Mouse (Mus musculus) lung, adult 2 months (tissue): ENCODE results near the gene Mef2d. TPM values are rescaled to one million over a fixed set of nuclear protein-coding genes. Genes with fewer than 3 reads are reported as not detected.
A peak's percentile ranks its signal among the peaks of the same experiment; 100 is the strongest.

Experiments
- DNase-seq: peaks from one replicate; pipeline ENCODE4 v3.0.0; 2022
- H3K4me1 ChIP-seq: fragments of 200-500 bp; 2 replicates; pipeline ENCODE4 v1.6.1; 2011; ENCODE audit warnings: low read length; ENCODE audit not compliant: control insufficient read depth, insufficient read depth
- H3K4me3 ChIP-seq: fragments of 200-500 bp; replicated peaks from 2 replicates; pipeline ENCODE3; 2011; ENCODE audit warnings: low read depth, mild to moderate bottlenecking, control low read depth, low read length; ENCODE audit errors: extremely low read depth
- CTCF ChIP-seq: fragments of 200-500 bp; IDR thresholded peaks from 2 replicates; pipeline ENCODE4 v1.5.1; 2011; ENCODE audit warnings: mild to moderate bottlenecking, low read length, control low read depth; ENCODE audit not compliant: insufficient read depth
- POLR2A ChIP-seq: fragments of 200-500 bp; IDR thresholded peaks from 2 replicates; pipeline ENCODE4 v1.6.1; 2011; ENCODE audit warnings: low read depth, mild to moderate bottlenecking, control low read depth, low read length, borderline replicate concordance; ENCODE audit errors: extremely low read depth
- WGBS: fragments of 180-500 bp; shearing (Covaris S2); methylation state at CpG from one replicate; pipeline ENCODE4 v1.1.7; 2018; 5-methylcytosine and 5-hydroxymethylcytosine counted together
- polyA plus RNA-seq: library from polyadenylated mRNA; depleted of rRNA; stranded (reverse); fragments of >200 nt; gene quantifications from 2 replicates; pipeline ENCODE4 v1.2.3, GENCODE M21; 2012

Mef2d gene
- polyA plus RNA-seq, 1 experiment = 87.0 TPM

GRCm38 (mm10) chr3:88158991-88159390, 16.8 kb downstream of the Mef2d start:
- TF ChIP-seq CTCF = no peak
- DNase-seq = no peak
- H3K4me1 ChIP-seq = no peaks in the 10 kb centered on the region; the same call in 1 of the 2 replicates
- H3K4me3 ChIP-seq = no peak overlapping the region
- WGBS = 82% methylated on average over 6 of the region's 6 CpGs

- DNase-seq = no peak
- Histone ChIP-seq H3K4me1 (no peaks in the 10 kb centered on the region), H3K4me3 (no peak overlapping the region)
- 70% methylated on average over 6 of the region's 6 CpGs for WGBS
- TF ChIP-seq POLR2A (no peak), CTCF (no peak)
Measured at GRCm38 (mm10) chr3:88160856-88161255, 18.7 kb downstream of the Mef2d start.

GRCm38 (mm10) chr3:88162259-88162658, 20.1 kb downstream of the Mef2d start:
- TF ChIP-seq CTCF (no peak), POLR2A (no peak)
- H3K4me1 ChIP-seq = no peaks in the 10 kb centered on the region
- 43% methylated on average over 8 of the region's 8 CpGs for WGBS
- DNase-seq = no peak
- H3K4me3 ChIP-seq = no peak overlapping the region

- DNase-seq = no peak
- WGBS = 77% methylated on average over 4 of the region's 4 CpGs
- no peak for TF ChIP-seq CTCF
- TF ChIP-seq POLR2A = no peak
- H3K4me1 ChIP-seq = no peaks in the 10 kb centered on the region
- H3K4me3 ChIP-seq = no peak overlapping the region
Measured at GRCm38 (mm10) chr3:88162811-88163210, 20.6 kb downstream of the Mef2d start.

- no peak overlapping the region for H3K4me3 ChIP-seq
- DNase-seq = no peak
- WGBS = 88% methylated on average over 3 of the region's 3 CpGs
- TF ChIP-seq POLR2A (no peak), CTCF (no peak)
- no peaks in the 10 kb centered on the region for H3K4me1 ChIP-seq
Measured at GRCm38 (mm10) chr3:88163847-88164246, 21.7 kb downstream of the Mef2d start.

- 84% methylated on average over 3 of the region's 3 CpGs for WGBS
- Histone ChIP-seq H3K4me3 (no peak overlapping the region), H3K4me1 (no peaks in the 10 kb centered on the region)
- TF ChIP-seq POLR2A = no peak
- TF ChIP-seq CTCF = no peak
- DNase-seq = no peak
Measured at GRCm38 (mm10) chr3:88164263-88164662, 22.1 kb downstream of the Mef2d start.

- H3K4me3 ChIP-seq = no peak overlapping the region
- TF ChIP-seq POLR2A = no peak
- no peak for TF ChIP-seq CTCF
- H3K4me1 ChIP-seq = no peaks in the 10 kb centered on the region
- WGBS = 73% methylated on average over 5 of the region's 5 CpGs
- DNase-seq = no peak
Measured at GRCm38 (mm10) chr3:88166056-88166455, 23.9 kb downstream of the Mef2d start.

- no peak for DNase-seq
- 0 out of 2 replicates have a peak, but pooled peaks cover 2% of the 10 kb centered on the region for H3K4me1 ChIP-seq
- WGBS = 84% methylated on average over 5 of the region's 5 CpGs
- no peak overlapping the region for H3K4me3 ChIP-seq
- TF ChIP-seq POLR2A (no peak), CTCF (no peak)
Measured at GRCm38 (mm10) chr3:88170361-88170760, 28.2 kb downstream of the Mef2d start.

- Histone ChIP-seq H3K4me1 (peaks cover 6% of the 10 kb centered on the region), H3K4me3 (no peak overlapping the region)
- no peak for DNase-seq
- TF ChIP-seq POLR2A (no peak), CTCF (no peak)
- 78% methylated on average over 3 of the region's 3 CpGs for WGBS
Measured at GRCm38 (mm10) chr3:88172440-88172839, 30.3 kb downstream of the Mef2d start.

GRCm38 (mm10) chr3:88173375-88173774, 31.2 kb downstream of the Mef2d start:
- no peak overlapping the region for H3K4me3 ChIP-seq
- peaks cover 6% of the 10 kb centered on the region for H3K4me1 ChIP-seq
- no peak for TF ChIP-seq POLR2A
- TF ChIP-seq CTCF = peak; percentile 86
- DNase-seq = peak; percentile 62
- WGBS = 46% methylated on average over 3 of the region's 3 CpGs
